Mouse (Mus musculus) liver, embryonic 12.5 days (tissue): ENCODE data around the gene Mrpl50. TPM values are rescaled to one million over a fixed set of nuclear protein-coding genes. Genes with fewer than 3 reads are reported as not detected.
"Not testable (repeated sequence)": the region's sequence is repeated elsewhere in the genome, so short reads cannot be mapped to it uniquely, and the experiment has no call there.

Source experiments
- ATAC-seq: fragments of 200-750 bp; cut with Nextera tagmentation; 2 replicates; pipeline ENCODE4 v1.8.0; 2017; ENCODE audit warnings: moderate number of reproducible peaks, mild to moderate bottlenecking, moderate library complexity
- H3K27ac ChIP-seq: fragments of 300-500 bp; sonication (generic); 2 replicates; pipeline ENCODE4 v1.5.1; 2016; ENCODE audit warnings: mild to moderate bottlenecking
- H3K27me3 ChIP-seq: fragments of 300-500 bp; sonication (generic); replicated peaks from 2 replicates; pipeline ENCODE4 v1.6.1; 2016; ENCODE audit warnings: mild to moderate bottlenecking, moderate library complexity
- H3K36me3 ChIP-seq: fragments of 300-500 bp; sonication (generic); 2 replicates; pipeline ENCODE4 v1.6.1; 2016; ENCODE audit warnings: mild to moderate bottlenecking, moderate library complexity
- H3K4me1 ChIP-seq: fragments of 300-500 bp; sonication (generic); 2 replicates; pipeline ENCODE4 v1.6.1; 2016
- H3K4me2 ChIP-seq: fragments of 300-500 bp; sonication (generic); 2 replicates; pipeline ENCODE4 v1.6.1; 2016; ENCODE audit warnings: mild to moderate bottlenecking, moderate library complexity
- H3K4me3 ChIP-seq: fragments of 300-500 bp; sonication (generic); 2 replicates; pipeline ENCODE4 v1.5.1; 2016; ENCODE audit warnings: mild to moderate bottlenecking, moderate library complexity
- H3K9ac ChIP-seq: fragments of 300-500 bp; sonication (generic); 2 replicates; pipeline ENCODE4 v1.6.1; 2016; ENCODE audit warnings: mild to moderate bottlenecking, moderate library complexity
- H3K9me3 ChIP-seq: fragments of 300-500 bp; sonication (generic); replicated peaks from 2 replicates; pipeline ENCODE4 v1.6.1; 2016; ENCODE audit warnings: mild to moderate bottlenecking, moderate library complexity
- WGBS: fragments of 180-500 bp; shearing (Covaris S2); methylation state at CpG from one replicate; pipeline ENCODE4 v1.1.7; 2016; ENCODE audit not compliant: insufficient replicate concordance; 5-methylcytosine and 5-hydroxymethylcytosine counted together
- polyA plus RNA-seq: library from polyadenylated mRNA; unstranded; fragments of >200 nt; fragmentation: Nextera tagmentation; extraction: Ambion mirVana; gene quantifications from 2 replicates; pipeline ENCODE4 v1.2.1, GENCODE M21; 2016

Mrpl50 gene
- polyA plus RNA-seq, 1 experiment from 2014 or later = 65.8 TPM

DNA sequence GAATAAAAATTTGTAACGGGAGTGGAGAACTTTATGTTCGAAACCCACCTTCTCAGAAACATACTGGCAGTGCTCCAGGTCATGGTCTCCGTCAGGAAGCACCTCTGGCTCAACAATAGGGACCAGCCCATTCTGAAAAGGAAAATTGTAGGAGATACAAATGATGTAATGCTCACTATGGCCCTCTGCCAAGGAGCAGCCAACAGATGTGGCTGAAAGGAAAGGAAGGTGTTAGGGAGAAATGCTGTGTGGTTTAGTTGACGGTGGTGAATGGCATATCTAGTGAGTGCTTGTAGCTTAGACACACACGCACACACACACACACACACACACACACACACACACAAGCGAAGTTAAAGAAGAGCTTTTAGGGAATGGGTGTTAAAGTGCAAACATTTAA lies 18.8 kb upstream of the Mrpl50 start:
- no peak overlapping the region for H3K27ac ChIP-seq
- no peaks in the 10 kb centered on the region for H3K27me3 ChIP-seq
- H3K9me3 ChIP-seq = no peaks in the 10 kb centered on the region
- H3K36me3 ChIP-seq = 0 out of 2 replicates have a peak, but pooled peaks cover 5% of the 10 kb centered on the region
- H3K4me1 ChIP-seq = no peaks in the 10 kb centered on the region
- no peak overlapping the region for H3K9ac ChIP-seq
- no peak overlapping the region for H3K4me2 ChIP-seq
- no peak for ATAC-seq
- no peak overlapping the region for H3K4me3 ChIP-seq
- WGBS = 63% methylated on average over 6 of the region's 6 CpGs

DNA sequence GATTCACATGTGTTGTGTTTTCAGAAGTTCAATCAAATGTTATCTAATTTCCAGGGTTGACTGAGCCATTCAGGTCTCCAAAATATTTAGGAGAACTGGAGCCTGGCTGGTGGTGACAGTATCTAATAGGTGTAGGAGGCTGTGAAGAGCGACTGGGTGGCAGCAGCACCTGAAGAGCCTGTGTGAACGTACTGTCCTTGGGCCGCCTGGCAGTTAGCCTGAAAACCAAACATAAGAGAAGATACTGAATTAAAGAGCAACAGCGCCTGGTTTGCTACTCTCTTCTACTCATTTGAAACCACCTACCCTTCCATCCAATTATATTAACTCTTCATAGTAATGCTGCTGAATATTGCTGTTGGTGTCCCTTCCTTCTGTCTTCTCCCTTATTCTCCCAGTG lies 15.8 kb upstream of the Mrpl50 start:
- H3K36me3 ChIP-seq = 0 out of 2 replicates have a peak, but pooled peaks cover 7% of the 10 kb centered on the region
- no peaks in the 10 kb centered on the region for H3K4me1 ChIP-seq
- ATAC-seq = no peak
- no peaks in the 10 kb centered on the region for H3K9me3 ChIP-seq
- 66% methylated on average over 4 of the region's 4 CpGs for WGBS
- no peaks in the 10 kb centered on the region for H3K27me3 ChIP-seq
- H3K4me2 ChIP-seq = no peak overlapping the region
- H3K27ac ChIP-seq = no peak overlapping the region
- H3K4me3 ChIP-seq = no peak overlapping the region
- H3K9ac ChIP-seq = no peak overlapping the region

DNA sequence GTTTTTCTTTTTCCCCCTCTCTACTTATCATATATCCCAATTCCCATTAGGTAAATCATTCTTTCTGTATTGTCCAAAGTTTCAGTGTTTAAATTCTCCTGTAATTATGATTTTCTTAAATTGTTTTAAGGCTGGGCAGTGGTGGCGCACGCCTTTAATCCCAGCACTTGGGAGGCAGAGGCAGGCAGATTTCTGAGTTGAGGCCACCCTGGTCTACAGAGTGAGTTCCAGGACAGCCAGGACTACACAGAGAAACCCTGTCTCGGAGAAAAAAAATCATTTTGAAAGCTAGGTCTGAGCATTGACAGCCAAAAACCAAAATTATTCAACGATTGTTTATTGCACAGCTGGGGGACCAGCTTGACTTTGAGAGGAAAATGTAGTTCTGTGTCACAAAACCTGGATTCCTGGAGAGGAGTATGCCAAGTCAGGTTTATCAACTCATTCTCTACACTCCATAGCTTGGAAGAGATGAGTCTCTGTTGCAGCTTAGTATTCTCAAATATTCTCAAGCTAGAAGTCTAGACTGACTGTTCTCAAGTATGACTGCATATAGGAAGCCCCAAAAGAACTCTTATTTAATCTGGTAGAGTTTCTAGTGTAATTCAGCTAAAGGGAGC lies 14.9 kb upstream of the Mrpl50 start:
- no peaks in the 10 kb centered on the region for H3K9me3 ChIP-seq
- H3K4me3 ChIP-seq = no peak overlapping the region
- H3K9ac ChIP-seq = no peak overlapping the region
- no peak for ATAC-seq
- no peaks in the 10 kb centered on the region for H3K4me1 ChIP-seq
- 76% methylated on average over 4 of the region's 4 CpGs for WGBS
- H3K36me3 ChIP-seq = peaks cover 11% of the 10 kb centered on the region
- H3K27me3 ChIP-seq = no peaks in the 10 kb centered on the region
- no peak overlapping the region for H3K27ac ChIP-seq
- H3K4me2 ChIP-seq = no peak overlapping the region

DNA sequence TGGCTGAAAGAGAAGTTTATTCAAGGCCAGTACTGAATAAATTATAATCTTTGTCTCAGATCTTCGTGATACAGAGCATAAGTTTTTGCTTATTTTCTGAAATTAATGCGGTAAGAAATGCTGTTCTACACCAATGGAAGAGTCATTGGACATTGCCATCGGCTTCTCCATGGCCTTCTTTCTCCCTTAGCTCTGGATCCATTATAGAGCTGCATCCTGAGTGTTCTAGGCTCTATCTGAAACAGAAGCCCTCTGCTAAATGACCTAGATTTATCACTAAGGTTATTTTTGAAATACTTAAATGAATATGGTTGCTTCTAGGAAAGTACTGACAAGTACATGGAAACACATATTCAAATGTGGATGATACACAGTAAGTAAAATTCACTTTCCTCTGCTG lies 14.1 kb upstream of the Mrpl50 start:
- H3K4me2 ChIP-seq = no peak overlapping the region
- 64% methylated on average over 3 of the region's 3 CpGs for WGBS
- no peaks in the 10 kb centered on the region for H3K27me3 ChIP-seq
- no peak overlapping the region for H3K9ac ChIP-seq
- H3K27ac ChIP-seq = no peak overlapping the region
- no peak overlapping the region for H3K4me3 ChIP-seq
- H3K36me3 ChIP-seq = peaks cover 18% of the 10 kb centered on the region
- peaks cover 4% of the 10 kb centered on the region for H3K9me3 ChIP-seq
- no peaks in the 10 kb centered on the region for H3K4me1 ChIP-seq
- ATAC-seq = no peak

DNA sequence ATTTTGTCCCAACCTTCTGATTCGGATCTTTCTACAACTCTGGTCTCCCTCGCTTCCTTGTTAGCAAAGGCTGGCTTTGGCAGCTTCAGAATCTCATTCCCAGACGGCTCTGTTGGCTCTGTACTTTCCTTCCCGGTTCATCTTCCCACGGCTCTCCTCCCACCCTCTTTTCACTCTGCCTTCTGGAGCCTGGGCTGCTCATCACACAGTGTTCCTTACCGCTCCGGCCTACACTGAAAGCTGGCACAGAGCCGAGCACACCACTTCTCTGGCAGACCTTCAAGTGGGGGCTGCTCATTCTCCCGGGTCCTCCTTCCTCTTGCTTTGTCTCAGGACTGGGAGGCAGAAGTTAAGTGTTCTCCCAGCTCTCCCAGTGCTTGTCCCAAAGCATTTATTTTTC lies 1.7 kb upstream of the Mrpl50 start:
- Histone ChIP-seq H3K36me3 (peaks cover 35% of the 10 kb centered on the region), H3K27ac (no peak overlapping the region), H3K4me3 (no peak overlapping the region), H3K4me1 (peaks cover 31% of the 10 kb centered on the region), H3K27me3 (no peaks in the 10 kb centered on the region), H3K9ac (no peak overlapping the region), H3K4me2 (peak overlapping the region; percentile 82; the same call in 1 of the 2 replicates), H3K9me3 (no peaks in the 10 kb centered on the region)
- no peak for ATAC-seq
- 84% methylated on average over 9 of the region's 9 CpGs for WGBS

DNA sequence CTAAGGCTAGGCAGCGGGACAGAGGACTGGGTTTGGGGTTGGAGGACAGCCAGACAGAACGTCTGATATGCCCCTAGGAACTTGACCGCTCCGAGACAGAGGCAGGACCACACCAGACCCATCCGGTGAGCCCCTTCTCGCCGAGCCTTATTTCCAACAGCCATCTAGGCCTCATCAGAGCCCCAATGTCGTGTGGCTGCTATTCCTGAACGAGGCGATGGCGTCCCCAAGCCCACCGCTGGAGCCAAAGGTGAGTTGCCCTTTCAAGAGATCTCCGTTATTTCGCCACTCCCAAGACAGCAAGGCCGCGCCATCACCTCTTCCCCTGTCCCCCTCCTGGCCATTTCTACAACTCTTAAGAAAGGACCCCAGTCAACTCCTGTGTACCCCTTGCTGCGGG lies 453 bp upstream of the Mrpl50 start:
- Histone ChIP-seq H3K36me3 (peaks cover 40% of the 10 kb centered on the region), H3K9ac (peak overlapping the region; percentile 75), H3K9me3 (no peaks in the 10 kb centered on the region), H3K27me3 (no peaks in the 10 kb centered on the region), H3K4me2 (peak overlapping the region; percentile 82), H3K4me1 (peaks cover 38% of the 10 kb centered on the region), H3K27ac (peak overlapping the region; percentile 49; the same call in 1 of the 2 replicates), H3K4me3 (peak overlapping the region; percentile 77)
- 1% methylated on average over 17 of the region's 17 CpGs for WGBS
- ATAC-seq = peak; percentile 53

DNA sequence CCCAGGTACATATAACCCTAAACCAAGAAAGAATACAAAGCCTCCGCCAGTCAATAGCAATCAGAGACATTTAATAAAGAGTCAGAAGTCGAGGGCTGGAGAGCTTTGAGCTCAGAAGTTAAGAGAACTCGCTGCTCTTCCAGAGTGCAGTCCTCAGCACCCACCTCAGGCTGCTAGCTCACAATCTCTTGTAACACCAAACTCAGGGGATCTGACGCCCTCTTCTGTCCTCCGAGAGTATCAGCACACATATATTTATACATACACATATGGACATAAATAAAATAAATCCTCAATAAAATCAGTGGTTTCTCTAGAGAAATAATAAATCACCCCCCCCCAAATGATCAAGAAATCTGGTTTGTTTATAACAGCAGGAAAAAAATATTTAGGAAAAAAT lies 1.4 kb downstream of the Mrpl50 start:
- no peak for ATAC-seq
- Histone ChIP-seq H3K36me3 (peaks cover 40% of the 10 kb centered on the region), H3K4me3 (peak overlapping the region; percentile 77), H3K27me3 (no peaks in the 10 kb centered on the region), H3K9me3 (no peaks in the 10 kb centered on the region), H3K27ac (no peak overlapping the region), H3K4me2 (peak overlapping the region; percentile 82), H3K9ac (no peak overlapping the region), H3K4me1 (peaks cover 38% of the 10 kb centered on the region)
- WGBS = 58% methylated on average over 5 of the region's 5 CpGs

DNA sequence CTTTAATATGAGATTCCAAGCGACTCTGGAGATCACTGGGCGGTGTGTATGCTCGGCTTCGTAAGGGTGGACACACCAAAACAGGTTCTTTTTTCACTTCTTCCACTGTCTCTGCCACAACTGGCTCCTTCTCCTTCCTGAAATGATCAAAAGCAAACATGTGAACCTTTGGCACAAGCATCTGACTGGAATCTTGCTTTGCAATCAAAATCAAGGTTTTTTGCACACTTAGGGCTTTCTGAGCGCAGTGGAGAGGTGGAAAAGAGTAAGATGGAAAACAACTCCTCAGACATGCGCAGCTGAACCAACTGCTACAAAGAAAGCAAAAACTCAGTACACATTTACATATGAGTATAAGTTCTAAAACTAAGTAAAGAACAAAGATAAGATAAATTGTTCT lies 6.5 kb downstream of the Mrpl50 start:
- no peaks in the 10 kb centered on the region for H3K27me3 ChIP-seq

DNA sequence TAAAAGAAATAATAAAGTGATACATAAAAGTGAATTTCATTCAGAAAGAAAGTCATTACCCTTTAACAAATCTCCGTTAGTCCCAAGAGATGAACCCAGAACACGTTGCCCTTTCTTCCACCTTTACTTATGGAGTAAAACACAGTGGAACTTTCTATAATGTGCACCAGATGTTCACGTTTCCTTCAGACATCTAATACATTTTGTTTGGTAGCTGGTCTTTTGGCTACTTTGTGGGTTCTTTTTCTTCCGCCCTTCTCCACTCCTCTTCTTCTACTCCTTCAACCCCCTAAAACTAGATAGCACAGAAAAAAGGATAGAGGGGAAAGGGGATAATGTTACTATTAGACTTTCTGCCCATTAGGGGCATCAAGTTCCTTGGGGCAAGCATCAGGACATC lies 8.3 kb downstream of the Mrpl50 start:
- ATAC-seq = no peak
- Histone ChIP-seq H3K9me3 (no peaks in the 10 kb centered on the region), H3K4me3 (no peak overlapping the region), H3K4me2 (no peak overlapping the region), H3K27ac (no peak overlapping the region), H3K4me1 (peaks cover 7% of the 10 kb centered on the region), H3K27me3 (no peaks in the 10 kb centered on the region), H3K36me3 (peaks cover 39% of the 10 kb centered on the region), H3K9ac (no peak overlapping the region)
- WGBS = 89% methylated on average over 4 of the region's 4 CpGs

More for the DNA sequence above, 6.5 kb downstream of the Mrpl50 start:
- H3K9ac ChIP-seq = no peak overlapping the region
- WGBS = 91% methylated on average over 6 of the region's 6 CpGs
- H3K4me1 ChIP-seq = peaks cover 22% of the 10 kb centered on the region
- H3K4me3 ChIP-seq = no peak overlapping the region
- H3K36me3 ChIP-seq = peaks cover 51% of the 10 kb centered on the region
- H3K27ac ChIP-seq = no peak overlapping the region
- no peaks in the 10 kb centered on the region for H3K9me3 ChIP-seq
- no peak overlapping the region for H3K4me2 ChIP-seq
- no peak for ATAC-seq

DNA sequence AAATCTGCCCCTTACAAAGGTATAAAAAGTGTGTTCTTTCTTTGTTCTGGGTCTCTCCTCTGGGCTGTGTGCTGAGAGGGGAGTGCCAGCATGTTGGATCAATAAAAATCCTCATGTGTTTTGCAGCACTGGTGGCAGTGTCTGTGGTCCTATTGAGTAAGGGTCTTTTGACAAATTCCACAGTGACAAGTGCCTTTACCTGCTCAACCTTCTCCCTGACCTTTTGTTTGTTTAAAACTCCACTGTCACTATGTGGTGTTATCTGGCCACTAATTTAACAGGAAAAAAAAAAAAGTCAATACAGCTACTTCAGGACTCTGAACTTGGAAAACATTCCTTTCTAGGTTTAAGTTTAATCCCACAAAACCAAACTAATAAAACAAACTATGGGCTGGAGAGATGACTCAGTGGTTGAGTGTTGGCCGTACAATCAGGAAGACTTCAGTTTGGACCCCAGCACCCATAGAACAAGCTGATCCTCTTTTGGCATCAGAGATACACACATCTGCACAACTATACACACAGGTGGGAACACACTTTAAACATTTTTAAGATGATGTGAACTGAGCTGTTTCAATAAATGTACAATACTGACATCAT lies 10.6 kb downstream of the Mrpl50 start:
- not testable (repeated sequence) for H3K9ac ChIP-seq, H3K4me2 ChIP-seq, H3K4me1 ChIP-seq, H3K27me3 ChIP-seq, H3K4me3 ChIP-seq, H3K27ac ChIP-seq, H3K9me3 ChIP-seq
- peaks cover 30% of the 10 kb centered on the region for H3K36me3 ChIP-seq
- WGBS = 79% methylated on average over 1 of the region's 1 CpGs
- peak; percentile 45; the same call in 1 of the 2 replicates for ATAC-seq

DNA sequence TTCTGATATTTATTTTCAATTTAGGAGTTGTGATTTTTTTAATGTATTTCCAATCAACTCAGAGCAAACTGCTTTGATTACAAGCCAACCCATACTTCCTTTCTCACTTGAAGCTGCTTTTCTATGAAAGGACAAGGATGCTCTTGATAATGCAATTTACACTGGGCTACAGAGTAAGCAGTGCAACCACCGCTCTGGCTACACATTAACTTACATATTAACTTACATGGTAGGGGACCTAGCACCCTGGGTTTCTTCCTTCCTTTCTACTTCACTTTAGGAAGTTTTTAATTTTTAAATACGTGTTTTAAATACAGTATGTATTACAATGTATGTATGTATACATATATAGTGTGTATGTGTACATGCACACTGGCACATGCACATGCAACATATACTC lies 11.7 kb downstream of the Mrpl50 start:
- 73% methylated on average over 2 of the region's 2 CpGs for WGBS
- no peaks in the 10 kb centered on the region for H3K27me3 ChIP-seq
- peaks cover 26% of the 10 kb centered on the region for H3K36me3 ChIP-seq
- H3K4me1 ChIP-seq = peaks cover 5% of the 10 kb centered on the region; the same call in 1 of the 2 replicates
- no peak for ATAC-seq
- no peak overlapping the region for H3K4me2 ChIP-seq
- H3K4me3 ChIP-seq = no peak overlapping the region
- no peak overlapping the region for H3K9ac ChIP-seq
- no peaks in the 10 kb centered on the region for H3K9me3 ChIP-seq
- no peak overlapping the region for H3K27ac ChIP-seq

DNA sequence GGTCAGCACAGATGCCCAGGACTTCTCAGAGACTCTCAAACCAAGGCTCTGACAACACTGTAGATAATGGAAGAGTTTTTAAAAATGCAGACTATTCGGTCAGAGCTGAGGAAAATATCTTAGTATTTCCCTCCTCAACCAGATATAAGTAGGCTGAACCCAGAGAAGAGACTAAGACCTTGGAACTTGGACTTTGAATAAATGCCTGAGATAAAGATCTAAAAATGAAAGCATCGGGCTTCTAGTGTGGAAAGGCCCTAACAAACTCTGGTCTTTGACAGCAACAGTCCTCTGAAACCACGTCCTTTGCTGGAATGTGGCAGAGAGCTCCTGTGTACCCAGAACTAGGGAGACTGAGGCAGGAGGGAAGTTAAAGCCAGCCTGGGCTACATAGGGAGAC lies 14.5 kb downstream of the Mrpl50 start, which contains the start of gene Baat:
Baat (minus strand) TSS at position 172 of the 400 bp plus-strand sequence.
- ATAC-seq = no peak
- Histone ChIP-seq H3K4me1 (peaks cover 5% of the 10 kb centered on the region; the same call in 1 of the 2 replicates), H3K9me3 (no peaks in the 10 kb centered on the region), H3K4me2 (no peak within 1 kb of the TSS), H3K27ac (no peak within 1 kb of the TSS), H3K36me3 (peaks cover under 1% of the 10 kb centered on the region), H3K9ac (no peak within 1 kb of the TSS), H3K4me3 (no peak within 1 kb of the TSS), H3K27me3 (no peaks in the 10 kb centered on the region)
- 56% methylated on average over 3 of the region's 3 CpGs for WGBS
